Mouse (Mus musculus) embryonic stem cell, embryonic (primary cell): ENCODE measurements around the gene Scgb1b17.
"Not testable (repeated sequence)": the region's sequence is repeated elsewhere in the genome, so short reads cannot be mapped to it uniquely, and the experiment has no call there.

Experiments
- CTCF ChIA-PET, 4 experiments: fragments of 300-600 bp in 2 of 4; fragments of 350-600 bp in 2 of 4; sonication (Branson Sonifier 250); formaldehyde crosslinking; loops; one replicate each; lab custom pipeline; 2022; ENCODE audit warnings: inconsistent platforms in 2 of 4; lab: Charles Lee
- POLR2A ChIA-PET, 4 experiments: fragments of 300-600 bp in 2 of 4; fragments of 350-600 bp in 2 of 4; sonication (Branson Sonifier 250); formaldehyde crosslinking; loops; one replicate each; lab custom pipeline; 2022; ENCODE audit warnings: antibody characterized with exemption in 4 of 4, inconsistent platforms in 1 of 4; lab: Charles Lee

The Scgb1b17 gene

GRCm38 (mm10) chr7:33063149-33063548 lies at the start of gene Scgb1b17:
Gene Scgb1b17, plus strand, starts transcription at chr7:33063449.
- CTCF ChIA-PET, POLR2A ChIA-PET: not testable (repeated sequence)

GRCm38 (mm10) chr7:33056461-33056860 lies 6.8 kb upstream of the Scgb1b17 start, which contains the start of gene Scgb2b17:
Gene Scgb2b17, minus strand, starts transcription at chr7:33056561.
- POLR2A ChIA-PET, CTCF ChIA-PET: not testable (repeated sequence)
